Mouse (Mus musculus) naive thymus-derived CD4-positive, alpha-beta T cell, adult 5 months (primary cell): ENCODE results near the gene 5730522E02Rik. TPM values are rescaled to one million over a fixed set of nuclear protein-coding genes. Genes with fewer than 3 reads are reported as not detected.

Experiments used
- polyA plus RNA-seq: library from polyadenylated mRNA; unstranded; fragments of 100-300 nt; shearing (Covaris generic); gene quantifications from one replicate; pipeline ENCODE4 v1.2.1, GENCODE M21; 2017

The 5730522E02Rik gene
- not detected for polyA plus RNA-seq

GRCm38 (mm10) chr11:26210582-26211180 lies at the start of gene 5730522E02Rik:
TSS of gene 5730522E02Rik (minus strand) at chr11:26210763.

Other genes starting within 250 kb of the 5730522E02Rik start
- gene Fancl, start 175.4 kb upstream of the 5730522E02Rik start, polyA plus RNA-seq: 25.9 TPM